Mouse (Mus musculus) forebrain, embryonic 15.5 days (tissue): Measurements from ENCODE around the gene Optc. TPM values are rescaled to one million over a fixed set of nuclear protein-coding genes. Genes with fewer than 3 reads are reported as not detected.
A peak's percentile ranks its signal among the peaks of the same experiment; 100 is the strongest.

ENCODE experiments used
- ATAC-seq: fragments of 200-750 bp; cut with Nextera tagmentation; replicated peaks from 2 replicates; pipeline ENCODE4 v1.8.0; 2017; ENCODE audit warnings: mild to moderate bottlenecking, moderate TSS enrichment, moderate library complexity
- H3K27ac ChIP-seq: fragments of 300-500 bp; sonication (generic); replicated peaks from 2 replicates; pipeline ENCODE4 v1.5.1; 2015; ENCODE audit warnings: mild to moderate bottlenecking, inconsistent platforms
- H3K27me3 ChIP-seq: fragments of 300-500 bp; sonication (generic); 2 replicates; pipeline ENCODE4 v1.6.1; 2015; ENCODE audit warnings: inconsistent platforms
- H3K36me3 ChIP-seq: fragments of 300-500 bp; sonication (generic); 2 replicates; pipeline ENCODE4 v1.6.1; 2015; ENCODE audit warnings: mild to moderate bottlenecking, inconsistent platforms
- H3K4me1 ChIP-seq: fragments of 300-500 bp; sonication (generic); 2 replicates; pipeline ENCODE4 v1.6.1; 2015; ENCODE audit warnings: inconsistent platforms
- H3K4me2 ChIP-seq: fragments of 300-500 bp; sonication (generic); replicated peaks from 2 replicates; pipeline ENCODE4 v1.6.1; 2015; ENCODE audit warnings: mild to moderate bottlenecking, inconsistent platforms
- H3K4me3 ChIP-seq: fragments of 300-500 bp; sonication (generic); 2 replicates; pipeline ENCODE4 v1.5.1; 2015; ENCODE audit warnings: mild to moderate bottlenecking, inconsistent platforms
- H3K9ac ChIP-seq: fragments of 300-500 bp; sonication (generic); replicated peaks from 2 replicates; pipeline ENCODE4 v1.6.1; 2015; ENCODE audit warnings: mild to moderate bottlenecking, inconsistent platforms
- H3K9me3 ChIP-seq: fragments of 300-500 bp; sonication (generic); 2 replicates; pipeline ENCODE4 v1.6.1; 2016; ENCODE audit warnings: inconsistent platforms
- WGBS: fragments of 180-500 bp; shearing (Covaris S2); methylation state at CpG from one replicate; pipeline ENCODE4 v1.1.7; 2015; ENCODE audit warnings: mixed read lengths; 5-methylcytosine and 5-hydroxymethylcytosine counted together
- polyA plus RNA-seq: library from polyadenylated mRNA; unstranded; fragments of >200 nt; fragmentation: Nextera tagmentation; extraction: Ambion mirVana; gene quantifications from 2 replicates; pipeline ENCODE4 v1.2.1, GENCODE M21; 2015

The Optc gene
- 1.6 and 2.2 TPM in 2 replicates for polyA plus RNA-seq

DNA sequence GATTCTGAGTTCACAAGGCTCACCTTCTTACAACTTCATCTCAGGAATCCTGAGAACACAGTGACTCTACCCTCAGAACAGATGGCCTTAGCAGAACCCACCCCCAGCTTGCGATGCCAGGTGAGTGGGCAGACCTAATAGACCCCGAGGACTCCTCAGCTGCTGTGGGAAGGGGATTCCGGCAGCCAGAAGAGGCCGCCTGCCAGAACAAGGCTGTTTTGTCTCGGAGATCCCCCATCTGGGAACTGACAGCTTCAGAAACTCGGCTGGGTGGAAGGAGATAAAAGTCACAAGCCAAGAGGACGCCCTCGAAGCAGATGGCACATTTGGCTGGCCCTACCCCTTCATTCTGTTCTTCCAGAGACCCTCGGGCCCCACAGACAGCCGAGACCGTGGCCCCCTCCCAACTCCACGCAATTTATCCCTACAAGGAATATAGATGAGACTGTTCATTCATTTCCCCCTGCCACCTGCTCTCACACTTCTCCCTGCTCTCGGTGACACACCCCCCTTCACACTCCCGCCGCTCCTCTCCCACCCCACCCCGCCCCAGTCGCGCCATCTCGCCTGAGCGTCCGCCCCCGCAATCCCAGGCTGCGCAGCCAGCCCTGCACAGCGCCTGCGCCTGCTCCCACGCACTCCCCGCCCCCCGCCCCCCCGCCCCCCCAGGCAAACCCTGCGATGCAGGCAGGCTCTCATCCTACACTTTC is at the start of gene Optc:
TSS of gene Optc (minus strand) at position 51 of the 710 bp plus-strand sequence.
- Histone ChIP-seq H3K36me3 (no peaks in the 10 kb centered on the region), H3K9me3 (no peaks in the 10 kb centered on the region)
- peak; percentile 89 for ATAC-seq

DNA sequence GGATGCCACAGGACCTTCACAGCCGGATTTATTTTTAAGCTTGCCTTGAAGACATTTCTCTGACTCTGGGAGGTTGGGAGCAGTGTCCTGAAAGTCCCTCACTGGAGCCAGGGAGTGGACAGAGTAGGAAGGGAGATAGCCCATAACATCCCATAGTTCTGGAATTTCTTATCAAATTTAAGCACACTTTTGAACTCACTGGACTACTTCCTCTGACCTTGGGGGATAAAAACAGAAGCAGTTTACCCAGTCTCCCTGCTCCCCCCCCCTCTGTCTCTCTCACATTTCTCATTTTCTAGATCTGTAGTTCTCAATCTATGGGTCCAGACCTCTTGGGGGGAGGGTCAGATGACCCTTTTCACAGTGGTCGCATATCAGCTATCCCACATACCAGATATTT is 46.2 kb upstream of the Optc start:
- WGBS = 78% methylated on average over 2 of the region's 2 CpGs
- no peaks in the 10 kb centered on the region for H3K4me1 ChIP-seq
- H3K9me3 ChIP-seq = no peaks in the 10 kb centered on the region
- H3K27ac ChIP-seq = no peak overlapping the region
- no peak overlapping the region for H3K4me2 ChIP-seq
- no peak overlapping the region for H3K9ac ChIP-seq
- no peaks in the 10 kb centered on the region for H3K36me3 ChIP-seq
- H3K4me3 ChIP-seq = no peak overlapping the region
- no peak for ATAC-seq
- H3K27me3 ChIP-seq = no peaks in the 10 kb centered on the region

More for the DNA sequence above, at the start of gene Optc:
- Histone ChIP-seq H3K4me1 (peaks cover 29% of the 10 kb centered on the region), H3K4me2 (peak within 1 kb of the TSS; percentile 64), H3K9ac (peak within 1 kb of the TSS; percentile 53), H3K27me3 (no peaks in the 10 kb centered on the region), H3K4me3 (peak within 1 kb of the TSS; percentile 36), H3K27ac (peak within 1 kb of the TSS; percentile 78)
- under 1% methylated on average over 29 of the region's 30 CpGs for WGBS

DNA sequence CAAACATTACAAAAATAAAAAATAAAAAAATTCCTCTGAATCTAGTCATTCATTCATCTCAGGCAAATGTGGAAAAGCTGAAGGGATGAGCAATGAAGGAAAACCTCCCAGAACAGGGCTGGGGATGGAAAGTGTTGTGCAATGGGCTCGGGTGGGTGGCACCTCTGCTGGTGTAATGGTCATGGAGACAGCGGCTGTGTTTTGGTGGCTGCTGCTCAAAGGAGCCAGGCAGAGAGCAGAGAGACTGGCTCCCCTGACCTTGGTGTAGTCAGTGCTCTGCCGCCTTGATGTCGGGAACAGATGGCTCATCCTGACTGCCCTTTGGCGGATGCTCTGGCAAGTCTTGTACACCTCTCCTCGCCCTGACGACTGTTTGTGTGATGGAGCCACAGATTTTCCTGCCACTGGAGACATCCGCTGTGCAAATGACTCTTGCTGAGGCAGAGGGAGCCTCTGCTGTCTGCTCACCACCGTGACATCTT is 45.5 kb upstream of the Optc start:
- ATAC-seq = no peak
- WGBS = 55% methylated on average over 9 of the region's 9 CpGs
- H3K4me2 ChIP-seq = no peak overlapping the region
- no peaks in the 10 kb centered on the region for H3K4me1 ChIP-seq
- no peak overlapping the region for H3K9ac ChIP-seq
- H3K27ac ChIP-seq = no peak overlapping the region
- no peak overlapping the region for H3K4me3 ChIP-seq
- H3K9me3 ChIP-seq = no peaks in the 10 kb centered on the region
- H3K36me3 ChIP-seq = no peaks in the 10 kb centered on the region
- no peaks in the 10 kb centered on the region for H3K27me3 ChIP-seq

DNA sequence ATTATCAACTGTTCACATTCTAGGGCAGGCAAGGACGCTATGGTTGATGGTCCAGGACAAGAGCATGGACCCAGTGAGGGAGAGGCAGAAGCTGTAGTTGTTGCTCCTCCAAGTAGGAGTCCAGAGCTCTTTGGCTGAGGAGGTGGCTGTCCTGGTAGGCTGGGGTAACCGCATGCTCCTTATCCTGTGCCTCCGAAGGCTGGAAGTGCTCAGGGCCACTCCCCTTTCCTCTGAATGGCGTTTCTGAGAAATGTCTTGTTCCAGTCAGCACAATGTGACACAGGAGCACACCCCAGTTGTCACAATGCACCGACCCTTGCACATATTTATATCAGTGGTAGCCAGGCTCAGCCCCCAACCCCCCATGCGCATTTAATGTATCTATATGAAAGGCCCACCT is 43.8 kb upstream of the Optc start:
- Histone ChIP-seq H3K27ac (no peak overlapping the region), H3K36me3 (no peaks in the 10 kb centered on the region), H3K9ac (no peak overlapping the region), H3K4me3 (no peak overlapping the region), H3K4me1 (no peaks in the 10 kb centered on the region), H3K4me2 (no peak overlapping the region), H3K27me3 (no peaks in the 10 kb centered on the region), H3K9me3 (no peaks in the 10 kb centered on the region)
- ATAC-seq = no peak
- 66% methylated on average over 6 of the region's 6 CpGs for WGBS

DNA sequence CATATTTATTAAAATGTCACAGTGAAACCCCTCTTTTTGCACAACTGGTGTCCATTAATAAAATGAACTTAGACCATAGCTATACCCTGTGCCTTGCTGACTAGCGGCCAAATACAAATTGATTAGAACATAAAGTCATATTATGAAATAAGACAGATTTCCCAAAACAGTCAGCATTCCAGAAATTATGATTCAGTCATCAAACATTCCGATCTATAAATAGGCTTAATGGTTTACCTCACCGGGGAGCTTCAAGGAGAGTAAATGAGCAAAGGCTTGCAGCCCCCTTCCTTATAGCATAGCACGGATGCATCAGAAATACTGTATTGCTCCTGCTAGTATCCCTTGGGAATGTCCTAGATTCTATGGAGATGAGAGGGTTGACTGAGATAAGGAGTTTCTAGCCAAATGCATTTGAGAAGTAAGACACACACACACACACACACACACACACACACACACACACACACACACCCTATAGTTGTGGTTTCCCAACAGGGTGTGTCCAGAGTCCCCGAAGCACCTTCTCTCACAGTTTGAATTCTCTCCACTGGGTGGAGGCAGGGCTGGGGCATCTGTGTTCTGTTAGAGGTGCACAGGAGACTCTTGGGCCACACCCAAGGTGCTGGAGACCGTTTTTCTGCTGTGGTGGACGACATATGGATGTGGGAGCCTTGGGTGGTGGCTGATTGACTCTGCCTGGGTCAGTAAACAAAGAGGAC is 42.4 kb upstream of the Optc start:
- H3K4me2 ChIP-seq = no peak overlapping the region
- H3K9ac ChIP-seq = no peak overlapping the region
- no peaks in the 10 kb centered on the region for H3K9me3 ChIP-seq
- no peaks in the 10 kb centered on the region for H3K4me1 ChIP-seq
- no peak overlapping the region for H3K4me3 ChIP-seq
- no peaks in the 10 kb centered on the region for H3K27me3 ChIP-seq
- no peaks in the 10 kb centered on the region for H3K36me3 ChIP-seq
- ATAC-seq = no peak
- no peak overlapping the region for H3K27ac ChIP-seq
- 79% methylated on average over 7 of the region's 7 CpGs for WGBS

DNA sequence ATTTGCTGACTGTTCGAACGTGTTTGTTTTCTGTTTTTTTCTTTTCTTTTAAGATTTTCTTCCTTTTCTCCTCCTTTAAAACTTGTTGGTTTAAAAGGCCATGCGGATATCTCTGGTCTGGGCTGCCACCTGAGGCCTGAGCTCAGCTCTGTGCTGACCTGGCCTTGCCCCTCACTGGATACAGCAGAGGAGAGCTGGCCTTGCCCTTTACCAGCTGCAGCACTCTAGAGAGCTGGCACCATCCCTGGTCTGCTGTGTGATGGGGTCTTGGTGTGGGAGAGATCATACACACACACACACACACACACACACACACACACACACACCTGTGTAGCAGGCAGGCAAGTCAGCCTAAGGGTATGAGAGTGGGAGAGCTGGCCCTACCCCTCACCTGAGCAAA is 37.3 kb upstream of the Optc start:
- no peak overlapping the region for H3K9ac ChIP-seq
- H3K9me3 ChIP-seq = no peaks in the 10 kb centered on the region
- no peak overlapping the region for H3K4me2 ChIP-seq
- no peak overlapping the region for H3K4me3 ChIP-seq
- no peaks in the 10 kb centered on the region for H3K36me3 ChIP-seq
- H3K4me1 ChIP-seq = no peaks in the 10 kb centered on the region
- H3K27me3 ChIP-seq = no peaks in the 10 kb centered on the region
- ATAC-seq = no peak
- 85% methylated on average over 3 of the region's 3 CpGs for WGBS
- H3K27ac ChIP-seq = no peak overlapping the region

DNA sequence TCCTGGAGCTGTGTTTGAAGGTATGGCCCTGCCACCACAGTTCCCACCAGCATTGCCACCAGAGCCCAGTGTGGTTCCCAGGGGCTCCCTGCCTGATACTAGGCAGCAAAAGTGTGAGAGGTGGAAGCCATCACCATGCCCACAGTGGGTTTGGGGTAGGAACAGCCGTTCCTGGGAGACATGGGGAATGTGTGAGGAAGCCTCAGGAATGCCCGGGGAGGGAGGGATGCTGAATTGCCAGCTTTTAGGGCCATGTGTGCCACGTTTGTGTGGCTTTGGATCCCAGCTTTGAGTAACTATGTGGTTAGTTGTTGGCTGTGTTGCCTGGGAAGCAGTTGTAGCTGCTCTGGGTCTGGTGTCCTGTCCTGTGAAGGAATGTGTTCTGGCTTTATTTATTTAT is 34.1 kb upstream of the Optc start:
- ATAC-seq = no peak
- no peaks in the 10 kb centered on the region for H3K36me3 ChIP-seq
- WGBS = 75% methylated on average over 3 of the region's 3 CpGs
- H3K4me1 ChIP-seq = no peaks in the 10 kb centered on the region
- H3K4me3 ChIP-seq = no peak overlapping the region
- H3K27me3 ChIP-seq = no peaks in the 10 kb centered on the region
- no peaks in the 10 kb centered on the region for H3K9me3 ChIP-seq
- no peak overlapping the region for H3K27ac ChIP-seq
- no peak overlapping the region for H3K4me2 ChIP-seq
- H3K9ac ChIP-seq = no peak overlapping the region

DNA sequence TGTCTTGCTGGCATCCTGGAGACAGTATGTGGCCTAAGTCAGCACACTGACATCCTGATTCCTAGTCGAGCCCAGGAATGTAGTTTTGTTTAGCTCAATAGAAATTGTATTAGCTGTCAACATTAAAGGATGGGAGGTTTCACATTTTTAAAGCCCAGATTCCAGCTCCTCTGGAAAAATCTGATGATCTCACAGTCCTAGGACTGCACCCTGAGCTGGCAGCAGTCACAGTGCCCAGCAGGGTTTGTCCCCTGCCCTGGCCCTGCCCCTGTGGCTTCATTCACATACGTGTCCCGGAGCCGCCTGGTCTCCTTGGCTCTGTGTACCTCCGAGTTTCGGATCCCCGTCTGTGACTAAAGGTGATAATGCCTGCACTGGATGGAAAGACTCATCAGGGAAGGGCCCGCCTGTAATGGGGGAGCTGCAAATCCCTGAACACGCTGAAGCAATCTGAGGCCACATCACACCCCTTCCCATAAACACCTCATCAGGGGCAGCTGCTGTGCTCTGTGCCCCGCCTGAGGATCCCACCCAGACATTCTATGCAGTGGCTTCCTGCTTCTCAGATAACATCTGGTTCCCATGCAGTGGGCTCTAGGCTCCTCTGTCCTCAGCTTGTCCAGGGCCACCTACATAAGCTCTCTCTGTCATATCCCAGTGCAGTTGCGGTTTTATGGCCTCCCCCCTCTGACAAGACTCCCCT is 33.5 kb upstream of the Optc start:
- Histone ChIP-seq H3K9ac (no peak overlapping the region), H3K9me3 (no peaks in the 10 kb centered on the region), H3K4me2 (no peak overlapping the region), H3K36me3 (no peaks in the 10 kb centered on the region), H3K27ac (no peak overlapping the region), H3K4me3 (no peak overlapping the region), H3K4me1 (no peaks in the 10 kb centered on the region), H3K27me3 (no peaks in the 10 kb centered on the region)
- WGBS = 84% methylated on average over 11 of the region's 11 CpGs
- no peak for ATAC-seq

DNA sequence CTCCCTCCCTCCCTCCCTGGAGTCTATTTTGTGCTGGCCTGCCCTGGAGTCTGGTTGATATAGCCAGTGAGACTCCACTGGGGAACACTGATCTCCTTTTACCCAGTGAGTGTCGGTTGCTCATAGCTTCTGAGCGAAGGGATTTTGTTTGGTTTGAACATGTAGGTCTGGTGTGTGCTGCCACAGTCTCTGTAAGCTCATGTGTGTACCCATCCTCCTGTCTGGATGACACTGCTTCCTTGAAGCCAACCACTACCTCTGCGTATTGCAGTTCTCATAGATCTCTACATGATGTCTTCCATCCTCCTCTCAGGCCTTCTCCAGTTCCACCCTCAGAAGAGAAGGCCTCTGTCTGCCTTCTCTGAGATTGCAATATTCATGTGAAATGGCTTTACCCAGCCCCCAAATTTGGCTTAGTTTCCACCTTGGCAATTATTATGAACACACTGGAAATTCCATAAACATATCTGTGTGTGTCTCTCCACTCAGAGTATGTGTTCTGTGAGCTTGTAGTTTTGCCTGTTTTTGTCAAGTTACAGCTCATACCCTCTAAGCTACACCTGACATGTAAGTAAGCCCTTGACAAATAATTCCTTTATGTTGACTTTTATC is 32.8 kb upstream of the Optc start:
- Histone ChIP-seq H3K4me3 (no peak overlapping the region), H3K36me3 (no peaks in the 10 kb centered on the region), H3K4me1 (no peaks in the 10 kb centered on the region), H3K4me2 (no peak overlapping the region), H3K9ac (no peak overlapping the region), H3K27me3 (no peaks in the 10 kb centered on the region), H3K27ac (no peak overlapping the region), H3K9me3 (no peaks in the 10 kb centered on the region)
- ATAC-seq = no peak
- WGBS = 80% methylated on average over 3 of the region's 3 CpGs

DNA sequence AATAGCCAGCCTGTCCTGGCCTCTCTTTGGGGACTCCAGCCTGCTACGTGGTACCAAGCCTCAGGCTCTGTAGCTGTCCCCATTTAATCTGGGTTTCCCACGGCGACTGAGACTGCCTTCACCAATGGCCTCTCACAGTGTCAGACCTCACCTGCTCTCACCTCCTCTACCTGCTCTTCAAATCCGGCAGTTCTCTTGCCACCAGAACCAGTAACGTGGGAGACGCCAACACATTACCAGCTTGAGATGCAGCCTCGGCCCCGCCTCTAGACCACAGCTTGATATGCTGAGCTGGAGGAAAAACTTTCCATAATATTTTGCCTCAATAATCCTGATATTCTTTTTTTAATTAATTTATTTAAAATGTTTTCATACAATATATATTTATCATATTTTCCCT is 31.9 kb upstream of the Optc start:
- 87% methylated on average over 8 of the region's 8 CpGs for WGBS
- ATAC-seq = no peak
- no peaks in the 10 kb centered on the region for H3K4me1 ChIP-seq
- H3K36me3 ChIP-seq = no peaks in the 10 kb centered on the region
- no peak overlapping the region for H3K4me2 ChIP-seq
- no peak overlapping the region for H3K9ac ChIP-seq
- H3K4me3 ChIP-seq = no peak overlapping the region
- no peak overlapping the region for H3K27ac ChIP-seq
- H3K9me3 ChIP-seq = no peaks in the 10 kb centered on the region
- no peaks in the 10 kb centered on the region for H3K27me3 ChIP-seq

DNA sequence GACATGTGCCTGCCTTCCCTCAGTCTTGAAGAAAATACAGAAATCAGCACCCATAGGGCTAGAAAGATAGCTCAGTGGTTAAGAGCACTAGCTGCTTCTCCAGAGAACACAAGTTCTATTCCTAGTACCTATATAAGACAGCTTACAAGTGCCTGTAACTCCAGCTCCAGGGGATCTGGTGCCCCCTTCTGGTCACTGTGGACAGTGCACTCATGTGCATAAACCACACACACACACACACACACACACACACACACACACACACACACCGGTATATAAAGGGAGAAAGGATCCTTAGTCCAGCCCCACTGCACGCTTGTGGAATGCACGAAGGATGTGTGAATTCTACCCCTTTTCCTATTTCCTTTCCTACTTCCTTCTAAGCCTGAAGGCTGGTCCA is 28.4 kb upstream of the Optc start:
- no peak overlapping the region for H3K4me3 ChIP-seq
- no peaks in the 10 kb centered on the region for H3K4me1 ChIP-seq
- H3K9ac ChIP-seq = no peak overlapping the region
- H3K4me2 ChIP-seq = no peak overlapping the region
- no peak for ATAC-seq
- no peaks in the 10 kb centered on the region for H3K9me3 ChIP-seq
- no peak overlapping the region for H3K27ac ChIP-seq
- no peaks in the 10 kb centered on the region for H3K27me3 ChIP-seq
- H3K36me3 ChIP-seq = no peaks in the 10 kb centered on the region
- WGBS = 95% methylated on average over 3 of the region's 3 CpGs
